Mouse (Mus musculus) forebrain, embryonic 14.5 days (tissue): Measurements from ENCODE around the gene Alox12. TPM values are rescaled to one million over a fixed set of nuclear protein-coding genes. Genes with fewer than 3 reads are reported as not detected.

Source experiments
- ATAC-seq: fragments of 200-750 bp; cut with Nextera tagmentation; 2 replicates; pipeline ENCODE4 v1.8.0; 2017; ENCODE audit warnings: mild to moderate bottlenecking, moderate library complexity
- DNase-seq: peaks from one replicate; pipeline ENCODE4 v3.0.0-alpha.2; 2015; ENCODE audit warnings: low spot score
- H3K27ac ChIP-seq: fragments of 300-500 bp; sonication (generic); 2 replicates; pipeline ENCODE4 v1.5.1; 2014; ENCODE audit warnings: low read depth, mild to moderate bottlenecking, control low read depth, low read length, moderate library complexity
- H3K27me3 ChIP-seq: fragments of 300-500 bp; sonication (generic); replicated peaks from 2 replicates; pipeline ENCODE4 v1.6.1; 2014; ENCODE audit warnings: low read length, control low read depth, mixed read lengths; ENCODE audit not compliant: control insufficient read depth, insufficient read depth
- H3K36me3 ChIP-seq: fragments of 300-500 bp; sonication (generic); 2 replicates; pipeline ENCODE4 v1.6.1; 2014; ENCODE audit warnings: low read length, control low read depth; ENCODE audit not compliant: control insufficient read depth, insufficient read depth
- H3K4me1 ChIP-seq: fragments of 300-500 bp; sonication (generic); 2 replicates; pipeline ENCODE4 v1.6.1; 2014; ENCODE audit warnings: antibody characterized with exemption, low read length, control low read depth; ENCODE audit not compliant: control insufficient read depth, insufficient read depth
- H3K4me2 ChIP-seq: fragments of 300-500 bp; sonication (generic); 2 replicates; pipeline ENCODE4 v1.6.1; 2014; ENCODE audit warnings: mild to moderate bottlenecking, control low read depth, low read length
- H3K4me3 ChIP-seq: fragments of 300-500 bp; sonication (generic); 2 replicates; pipeline ENCODE4 v1.5.1; 2014; ENCODE audit warnings: low read depth, low read length, control low read depth
- H3K9ac ChIP-seq: fragments of 300-500 bp; sonication (generic); 2 replicates; pipeline ENCODE4 v1.6.1; 2014; ENCODE audit warnings: mild to moderate bottlenecking, low read length, control low read depth, moderate library complexity
- H3K9me3 ChIP-seq: fragments of 300-500 bp; sonication (generic); replicated peaks from 2 replicates; pipeline ENCODE4 v1.6.1; 2016; ENCODE audit warnings: low read length, control low read depth, mixed read lengths; ENCODE audit not compliant: control insufficient read depth
- WGBS: fragments of 180-500 bp; shearing (Covaris S2); extraction: QIAGEN DNeasy Blood & Tissue Kit; methylation state at CpG from one replicate; pipeline ENCODE4 v1.1.7; 2014; 5-methylcytosine and 5-hydroxymethylcytosine counted together
- polyA plus RNA-seq: library from polyadenylated mRNA; unstranded; fragments of >200 nt; fragmentation: Nextera tagmentation; extraction: Ambion mirVana; gene quantifications from 2 replicates; pipeline ENCODE4 v1.2.1, GENCODE M21; 2014

Alox12 gene
- polyA plus RNA-seq, 1 experiment from 2014 or later: 0.36 TPM

- H3K4me3 ChIP-seq: peak overlapping the region; percentile 42
- peak overlapping the region; percentile 73 for H3K9ac ChIP-seq
- DNase-seq (no peak), ATAC-seq (no peak)
- H3K9me3 ChIP-seq: no peaks in the 10 kb centered on the region
- peaks cover 12% of the 10 kb centered on the region for H3K27me3 ChIP-seq
- under 1% methylated on average over 24 of the region's 24 CpGs for WGBS
- peaks cover 20% of the 10 kb centered on the region for H3K4me1 ChIP-seq
- H3K4me2 ChIP-seq: peak overlapping the region; percentile 68
- peaks cover 18% of the 10 kb centered on the region for H3K36me3 ChIP-seq
- peak overlapping the region; percentile 70 for H3K27ac ChIP-seq
Measured at GRCm38 (mm10) chr11:70220323-70220722, 34.8 kb downstream of the Alox12 start.

- 61% methylated on average over 7 of the region's 7 CpGs for WGBS
- Histone ChIP-seq H3K9ac (peak overlapping the region; percentile 73), H3K4me3 (peak overlapping the region; percentile 42), H3K27me3 (peaks cover 17% of the 10 kb centered on the region), H3K36me3 (peaks cover 18% of the 10 kb centered on the region), H3K4me1 (peaks cover 20% of the 10 kb centered on the region), H3K4me2 (peak overlapping the region; percentile 68), H3K27ac (no peak overlapping the region; the same call in 1 of the 2 replicates), H3K9me3 (no peaks in the 10 kb centered on the region)
- ATAC-seq: no peak
- DNase-seq: no peak
Measured at GRCm38 (mm10) chr11:70219873-70220272, 35.3 kb downstream of the Alox12 start.

- WGBS: 90% methylated on average over 15 of the region's 15 CpGs
- peak overlapping the region; percentile 29; the same call in 1 of the 2 replicates for H3K9ac ChIP-seq
- H3K4me2 ChIP-seq: peak overlapping the region; percentile 68
- ATAC-seq (no peak), DNase-seq (no peak)
- no peak overlapping the region for H3K27ac ChIP-seq
- H3K4me3 ChIP-seq: 0 out of 2 replicates have a peak overlapping the region, but pooled peaks have one; percentile 42
- H3K4me1 ChIP-seq: peaks cover 27% of the 10 kb centered on the region
- H3K9me3 ChIP-seq: no peaks in the 10 kb centered on the region
- peaks cover 18% of the 10 kb centered on the region for H3K36me3 ChIP-seq
- H3K27me3 ChIP-seq: peaks cover 26% of the 10 kb centered on the region
Measured at GRCm38 (mm10) chr11:70218741-70219470, 36.2 kb downstream of the Alox12 start.

- Histone ChIP-seq H3K4me3 (no peak overlapping the region), H3K27ac (no peak overlapping the region), H3K4me2 (no peak overlapping the region), H3K27me3 (peaks cover 34% of the 10 kb centered on the region), H3K9ac (no peak overlapping the region), H3K36me3 (peaks cover 18% of the 10 kb centered on the region), H3K4me1 (peaks cover 33% of the 10 kb centered on the region), H3K9me3 (no peaks in the 10 kb centered on the region)
- ATAC-seq (no peak), DNase-seq (no peak)
- WGBS: 93% methylated on average over 4 of the region's 4 CpGs
Measured at GRCm38 (mm10) chr11:70218039-70218438, 37.1 kb downstream of the Alox12 start.

- Histone ChIP-seq H3K4me3 (no peak overlapping the region), H3K27ac (no peak overlapping the region), H3K9me3 (no peaks in the 10 kb centered on the region), H3K27me3 (peaks cover 39% of the 10 kb centered on the region), H3K36me3 (peaks cover 18% of the 10 kb centered on the region), H3K4me1 (peaks cover 28% of the 10 kb centered on the region), H3K4me2 (no peak overlapping the region), H3K9ac (no peak overlapping the region)
- 54% methylated on average over 3 of the region's 3 CpGs for WGBS
- no peak for DNase-seq
- no peak for ATAC-seq
Measured at GRCm38 (mm10) chr11:70216103-70216502, 39.0 kb downstream of the Alox12 start.

GRCm38 (mm10) chr11:70215301-70215700, 39.9 kb downstream of the Alox12 start:
- Histone ChIP-seq H3K4me3 (no peak overlapping the region), H3K36me3 (peaks cover 18% of the 10 kb centered on the region), H3K4me1 (peaks cover 28% of the 10 kb centered on the region), H3K27me3 (peaks cover 39% of the 10 kb centered on the region), H3K9me3 (no peaks in the 10 kb centered on the region), H3K9ac (peak overlapping the region; percentile 17; the same call in 1 of the 2 replicates), H3K27ac (no peak overlapping the region), H3K4me2 (no peak overlapping the region)
- DNase-seq: no peak
- 11% methylated on average over 22 of the region's 22 CpGs for WGBS
- no peak for ATAC-seq

GRCm38 (mm10) chr11:70214856-70215209, 40.3 kb downstream of the Alox12 start:
- no peak overlapping the region for H3K27ac ChIP-seq
- H3K27me3 ChIP-seq: peaks cover 39% of the 10 kb centered on the region
- peaks cover 18% of the 10 kb centered on the region for H3K36me3 ChIP-seq
- 2% methylated on average over 18 of the region's 18 CpGs for WGBS
- peaks cover 28% of the 10 kb centered on the region for H3K4me1 ChIP-seq
- no peak overlapping the region; the same call in 1 of the 2 replicates for H3K4me2 ChIP-seq
- DNase-seq: no peak
- H3K9me3 ChIP-seq: no peaks in the 10 kb centered on the region
- no peak overlapping the region for H3K4me3 ChIP-seq
- no peak overlapping the region for H3K9ac ChIP-seq
- ATAC-seq: no peak

GRCm38 (mm10) chr11:70214191-70214855, 40.8 kb downstream of the Alox12 start:
- Histone ChIP-seq H3K9me3 (no peaks in the 10 kb centered on the region), H3K4me1 (peaks cover 24% of the 10 kb centered on the region), H3K4me3 (peak overlapping the region; percentile 24), H3K27ac (no peak overlapping the region), H3K9ac (peak overlapping the region; percentile 52), H3K36me3 (peaks cover 18% of the 10 kb centered on the region), H3K27me3 (peaks cover 39% of the 10 kb centered on the region), H3K4me2 (peak overlapping the region; percentile 55)
- whole genome bisulfite sequencing: 1% methylated on average over 46 of the region's 46 CpGs
- DNase-seq: no peak
- ATAC-seq: peak; percentile 43; the same call in 1 of the 2 replicates

- peak overlapping the region; percentile 52 for H3K9ac ChIP-seq
- WGBS: 6% methylated on average over 25 of the region's 26 CpGs
- peak overlapping the region; percentile 55 for H3K4me2 ChIP-seq
- H3K4me3 ChIP-seq: peak overlapping the region; percentile 24
- no peaks in the 10 kb centered on the region for H3K9me3 ChIP-seq
- DNase-seq: no peak
- peaks cover 39% of the 10 kb centered on the region for H3K27me3 ChIP-seq
- H3K36me3 ChIP-seq: peaks cover 18% of the 10 kb centered on the region
- peak; percentile 32; the same call in 1 of the 2 replicates for ATAC-seq
- no peak overlapping the region for H3K27ac ChIP-seq
- H3K4me1 ChIP-seq: peaks cover 18% of the 10 kb centered on the region
Measured at GRCm38 (mm10) chr11:70213736-70214135, 41.4 kb downstream of the Alox12 start.
